15 mouse cellular contexts compared by ENCODE assay signal in the genomic region with DNA sequence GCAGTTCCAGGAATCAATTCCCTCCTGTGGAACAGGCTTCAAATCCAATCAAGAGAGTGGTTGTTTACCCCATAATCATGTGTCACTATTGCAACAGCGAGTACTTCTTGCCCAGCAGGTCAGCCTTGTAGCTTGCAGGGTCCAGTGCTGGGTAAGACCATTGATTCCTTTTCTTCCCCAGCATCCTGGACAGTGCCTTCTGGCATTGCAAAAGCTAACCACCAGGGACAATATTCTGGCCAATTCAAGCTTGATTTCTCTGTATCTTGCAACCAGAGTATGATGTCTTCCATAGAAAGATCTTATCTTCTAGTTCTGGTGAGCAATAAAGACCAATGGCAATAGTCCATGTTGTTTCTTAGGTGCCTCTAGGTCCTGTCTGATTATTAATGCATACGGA.
DNase-seq lines count a peak whose midpoint lies in the region.
"Had no signal": no experiment of that assay in that cellular context is flagged by ENCODE, and none has a peak within 500 bp of the region (broad histone marks: within the 10 kb centered on the region; RNA-seq: fewer than 3 reads in every experiment).

No protein-coding gene starts in this region.

- peak; percentile 31 for DNase-seq in heart, adult 11 months
- no peak for DNase-seq in heart, adult 18-20 months
- DNase-seq in NIH3T3 (ENCODE audit: low read depth): peak; percentile 80
- DNase-seq in gastrocnemius, postnatal 10 days: no peak
- no peak for DNase-seq in cerebellum, postnatal 36 days
- DNase-seq: adrenal gland, adult 8-10 months; adrenal gland, postnatal 14 days; adrenal gland, postnatal 36 days; B cell, adult 2 months; cerebellum, adult 11-12 months; cerebellum, adult 2 months; cerebellum, adult 9-10 months; cerebellum, postnatal 10 days; cerebellum, postnatal 25 days; embryo, embryonic 11 days had no signal

Comparison
In these comparisons a context has a peak if more than half of its experiments do, and no peak if none do; other contexts are left out.
1. DNase-seq: peak in heart, adult 11 months (single experiment) and NIH3T3 (single experiment); none in heart, adult 18-20 months (0 of 2), gastrocnemius, postnatal 10 days (single experiment) and cerebellum, postnatal 36 days (0 of 2).